Mouse (Mus musculus): ENCODE data around the gene Tmem132c.

The Tmem132c gene

GRCm38 (mm10) chr5:127596862-127597261 is 355.3 kb downstream of the Tmem132c start:
- no peak for DNase-seq (ENCODE audit: low spot score in 2 of 2)

GRCm38 (mm10) chr5:127602996-127603395 is 361.4 kb downstream of the Tmem132c start:
- DNase-seq (ENCODE audit: low spot score in 2 of 2) = no peak

GRCm38 (mm10) chr5:127607507-127607906 is 365.9 kb downstream of the Tmem132c start:
- no peak for DNase-seq (ENCODE audit: low spot score in 2 of 2)

GRCm38 (mm10) chr5:127609191-127609714 is 367.6 kb downstream of the Tmem132c start:
- no peak for DNase-seq (ENCODE audit: low spot score in 2 of 2)

- DNase-seq (ENCODE audit: low spot score in 2 of 2) = peak; percentile 28 to 33
These were observed 369.3 kb downstream of the Tmem132c start for GRCm38 (mm10) chr5:127610787-127611509.

GRCm38 (mm10) chr5:127611881-127612280 is 370.3 kb downstream of the Tmem132c start:
- DNase-seq (ENCODE audit: low spot score in 2 of 2) = peak in 1 of 2 experiments; percentile 25

GRCm38 (mm10) chr5:127612397-127612796 is 370.8 kb downstream of the Tmem132c start:
- DNase-seq (ENCODE audit: low spot score in 2 of 2) = no peak
